Mouse (Mus musculus): ENCODE measurements around the gene Gabrr3. TPM values are rescaled to one million over a fixed set of nuclear protein-coding genes. Genes with fewer than 3 reads are reported as not detected.
A peak's percentile ranks its signal among the peaks of the same experiment; 100 is the strongest.
"Not testable (repeated sequence)": the region's sequence is repeated elsewhere in the genome, so short reads cannot be mapped to it uniquely, and the experiment has no call there.

Gene Gabrr3
- polyA plus RNA-seq, 1 experiment from 2014 or later: not detected

- H3K4me2 ChIP-seq: no peak overlapping the region
- no peak overlapping the region for H3K27ac ChIP-seq (ENCODE audit: low read depth, low read length)
- H3K4me3 ChIP-seq (ENCODE audit: low read depth, low read length): no peak overlapping the region
- H3K9ac ChIP-seq (ENCODE audit: low read depth, low read length): no peak overlapping the region
- no peaks in the 10 kb centered on the region for H3K4me1 ChIP-seq (ENCODE audit: control insufficient read depth, insufficient read depth, low read length)
- no peak for ATAC-seq (replicated peaks; ENCODE audit: insufficient number of reproducible peaks, low FRiP score, low TSS enrichment)
- H3K9me3 ChIP-seq (replicated peaks; ENCODE audit: control insufficient read depth, low read length): no peaks in the 10 kb centered on the region
- H3K27me3 ChIP-seq (ENCODE audit: control insufficient read depth, insufficient read depth, low read length): no peaks in the 10 kb centered on the region
- no peaks in the 10 kb centered on the region for H3K36me3 ChIP-seq (ENCODE audit: control insufficient read depth, insufficient read depth, low read length)
Measured at GRCm38 (mm10) chr16:59449092-59449491, 42.0 kb downstream of the Gabrr3 start.

GRCm38 (mm10) chr16:59451813-59452212 lies 44.7 kb downstream of the Gabrr3 start:
- no peaks in the 10 kb centered on the region for H3K27me3 ChIP-seq (ENCODE audit: control insufficient read depth, insufficient read depth, low read length)
- H3K4me1 ChIP-seq (ENCODE audit: control insufficient read depth, insufficient read depth, low read length): no peaks in the 10 kb centered on the region
- H3K9me3 ChIP-seq (replicated peaks; ENCODE audit: control insufficient read depth, low read length): no peaks in the 10 kb centered on the region
- no peak overlapping the region for H3K9ac ChIP-seq (ENCODE audit: low read depth, low read length)
- H3K4me3 ChIP-seq (ENCODE audit: low read depth, low read length): no peak overlapping the region
- ATAC-seq (replicated peaks; ENCODE audit: insufficient number of reproducible peaks, low FRiP score, low TSS enrichment): no peak
- no peak overlapping the region for H3K27ac ChIP-seq (ENCODE audit: low read depth, low read length)
- H3K4me2 ChIP-seq: no peak overlapping the region
- WGBS (ENCODE audit: insufficient replicate concordance): 81% methylated on average over 5 of the region's 5 CpGs
- no peaks in the 10 kb centered on the region for H3K36me3 ChIP-seq (ENCODE audit: control insufficient read depth, insufficient read depth, low read length)

- not testable (repeated sequence) for H3K27ac ChIP-seq (ENCODE audit: low read depth, low read length); H3K36me3 ChIP-seq (ENCODE audit: control insufficient read depth, insufficient read depth, low read length); H3K4me2 ChIP-seq; H3K9ac ChIP-seq (ENCODE audit: low read depth, low read length); H3K4me3 ChIP-seq (ENCODE audit: low read depth, low read length); H3K4me1 ChIP-seq (ENCODE audit: control insufficient read depth, insufficient read depth, low read length); H3K27me3 ChIP-seq (ENCODE audit: control insufficient read depth, insufficient read depth, low read length); ATAC-seq (replicated peaks; ENCODE audit: insufficient number of reproducible peaks, low FRiP score, low TSS enrichment); H3K9me3 ChIP-seq (replicated peaks; ENCODE audit: control insufficient read depth, low read length)
- WGBS (ENCODE audit: insufficient replicate concordance): 87% methylated on average over 5 of the region's 5 CpGs
Measured at GRCm38 (mm10) chr16:59459259-59459861, 52.2 kb downstream of the Gabrr3 start.

GRCm38 (mm10) chr16:59463567-59463966 lies 56.4 kb downstream of the Gabrr3 start:
- Histone ChIP-seq H3K4me1 (ENCODE audit: control insufficient read depth, insufficient read depth, low read length) (no peaks in the 10 kb centered on the region), H3K36me3 (ENCODE audit: control insufficient read depth, insufficient read depth, low read length) (no peaks in the 10 kb centered on the region), H3K4me2 (no peak overlapping the region), H3K9ac (ENCODE audit: low read depth, low read length) (no peak overlapping the region), H3K27me3 (ENCODE audit: control insufficient read depth, insufficient read depth, low read length) (no peaks in the 10 kb centered on the region), H3K27ac (ENCODE audit: low read depth, low read length) (no peak overlapping the region), H3K4me3 (ENCODE audit: low read depth, low read length) (no peak overlapping the region), H3K9me3 (replicated peaks; ENCODE audit: control insufficient read depth, low read length) (no peaks in the 10 kb centered on the region)
- WGBS (ENCODE audit: insufficient replicate concordance): 86% methylated on average over 4 of the region's 4 CpGs
- no peak for ATAC-seq (replicated peaks; ENCODE audit: insufficient number of reproducible peaks, low FRiP score, low TSS enrichment)

- H3K4me2 ChIP-seq: no peak overlapping the region
- ATAC-seq (replicated peaks; ENCODE audit: insufficient number of reproducible peaks, low FRiP score, low TSS enrichment): no peak
- H3K4me3 ChIP-seq (ENCODE audit: low read depth, low read length): no peak overlapping the region
- H3K9me3 ChIP-seq (replicated peaks; ENCODE audit: control insufficient read depth, low read length): no peaks in the 10 kb centered on the region
- H3K4me1 ChIP-seq (ENCODE audit: control insufficient read depth, insufficient read depth, low read length): no peaks in the 10 kb centered on the region
- no peak overlapping the region for H3K27ac ChIP-seq (ENCODE audit: low read depth, low read length)
- no peaks in the 10 kb centered on the region for H3K36me3 ChIP-seq (ENCODE audit: control insufficient read depth, insufficient read depth, low read length)
- H3K9ac ChIP-seq (ENCODE audit: low read depth, low read length): no peak overlapping the region
- 88% methylated on average over 6 of the region's 6 CpGs for WGBS (ENCODE audit: insufficient replicate concordance)
- H3K27me3 ChIP-seq (ENCODE audit: control insufficient read depth, insufficient read depth, low read length): no peaks in the 10 kb centered on the region
Measured at GRCm38 (mm10) chr16:59463973-59464372, 56.8 kb downstream of the Gabrr3 start.

GRCm38 (mm10) chr16:59469846-59470245 lies 62.7 kb downstream of the Gabrr3 start:
- H3K4me2 ChIP-seq: no peak overlapping the region
- ATAC-seq (replicated peaks; ENCODE audit: insufficient number of reproducible peaks, low FRiP score, low TSS enrichment): no peak
- WGBS (ENCODE audit: insufficient replicate concordance): 71% methylated on average over 1 of the region's 1 CpGs
- no peak overlapping the region for H3K27ac ChIP-seq (ENCODE audit: low read depth, low read length)
- H3K4me3 ChIP-seq (ENCODE audit: low read depth, low read length): no peak overlapping the region
- H3K9ac ChIP-seq (ENCODE audit: low read depth, low read length): no peak overlapping the region
- H3K27me3 ChIP-seq (ENCODE audit: control insufficient read depth, insufficient read depth, low read length): no peaks in the 10 kb centered on the region
- H3K36me3 ChIP-seq (ENCODE audit: control insufficient read depth, insufficient read depth, low read length): no peaks in the 10 kb centered on the region
- H3K4me1 ChIP-seq (ENCODE audit: control insufficient read depth, insufficient read depth, low read length): peaks cover 5% of the 10 kb centered on the region; the same call in 1 of the 2 replicates
- no peaks in the 10 kb centered on the region for H3K9me3 ChIP-seq (replicated peaks; ENCODE audit: control insufficient read depth, low read length)

- Histone ChIP-seq H3K36me3 (ENCODE audit: control insufficient read depth, insufficient read depth, low read length) (no peaks in the 10 kb centered on the region), H3K27me3 (ENCODE audit: control insufficient read depth, insufficient read depth, low read length) (no peaks in the 10 kb centered on the region), H3K4me1 (ENCODE audit: control insufficient read depth, insufficient read depth, low read length) (peaks cover 5% of the 10 kb centered on the region; the same call in 1 of the 2 replicates), H3K4me3 (ENCODE audit: low read depth, low read length) (peak within 1 kb of the TSS; percentile 69), H3K9me3 (replicated peaks; ENCODE audit: control insufficient read depth, low read length) (no peaks in the 10 kb centered on the region), H3K27ac (ENCODE audit: low read depth, low read length) (peak within 1 kb of the TSS; percentile 55), H3K4me2 (peak within 1 kb of the TSS; percentile 68), H3K9ac (ENCODE audit: low read depth, low read length) (peak within 1 kb of the TSS; percentile 74)
- WGBS (ENCODE audit: insufficient replicate concordance): 3% methylated on average over 56 of the region's 56 CpGs
- ATAC-seq (replicated peaks; ENCODE audit: insufficient number of reproducible peaks, low FRiP score, low TSS enrichment): peak; percentile 92
Measured at GRCm38 (mm10) chr16:59471637-59472278, 64.6 kb downstream of the Gabrr3 start, which contains the start of gene Riox2. Riox2 (plus strand) TSS chr16:59471775.

- peaks cover 5% of the 10 kb centered on the region; the same call in 1 of the 2 replicates for H3K4me1 ChIP-seq (ENCODE audit: control insufficient read depth, insufficient read depth, low read length)
- peak overlapping the region; percentile 69 for H3K4me3 ChIP-seq (ENCODE audit: low read depth, low read length)
- peak overlapping the region; percentile 68 for H3K4me2 ChIP-seq
- H3K9me3 ChIP-seq (replicated peaks; ENCODE audit: control insufficient read depth, low read length): no peaks in the 10 kb centered on the region
- no peaks in the 10 kb centered on the region for H3K36me3 ChIP-seq (ENCODE audit: control insufficient read depth, insufficient read depth, low read length)
- H3K27ac ChIP-seq (ENCODE audit: low read depth, low read length): no peak overlapping the region
- H3K9ac ChIP-seq (ENCODE audit: low read depth, low read length): no peak overlapping the region; the same call in 1 of the 2 replicates
- 54% methylated on average over 6 of the region's 6 CpGs for WGBS (ENCODE audit: insufficient replicate concordance)
- H3K27me3 ChIP-seq (ENCODE audit: control insufficient read depth, insufficient read depth, low read length): no peaks in the 10 kb centered on the region
- no peak for ATAC-seq (replicated peaks; ENCODE audit: insufficient number of reproducible peaks, low FRiP score, low TSS enrichment)
Measured at GRCm38 (mm10) chr16:59472546-59472945, 65.4 kb downstream of the Gabrr3 start.

- Histone ChIP-seq H3K27ac (ENCODE audit: low read depth, low read length) (no peak overlapping the region), H3K36me3 (ENCODE audit: control insufficient read depth, insufficient read depth, low read length) (no peaks in the 10 kb centered on the region), H3K9me3 (replicated peaks; ENCODE audit: control insufficient read depth, low read length) (no peaks in the 10 kb centered on the region), H3K27me3 (ENCODE audit: control insufficient read depth, insufficient read depth, low read length) (no peaks in the 10 kb centered on the region), H3K4me3 (ENCODE audit: low read depth, low read length) (no peak overlapping the region), H3K9ac (ENCODE audit: low read depth, low read length) (no peak overlapping the region), H3K4me2 (no peak overlapping the region), H3K4me1 (ENCODE audit: control insufficient read depth, insufficient read depth, low read length) (peaks cover 5% of the 10 kb centered on the region; the same call in 1 of the 2 replicates)
- ATAC-seq (replicated peaks; ENCODE audit: insufficient number of reproducible peaks, low FRiP score, low TSS enrichment): no peak
- 15% methylated on average over 1 of the region's 1 CpGs for WGBS (ENCODE audit: insufficient replicate concordance)
Measured at GRCm38 (mm10) chr16:59474788-59475187, 67.7 kb downstream of the Gabrr3 start.
